Mouse (Mus musculus) neural tube, embryonic 11.5 days (tissue): ENCODE data around the gene Mtor. TPM values are rescaled to one million over a fixed set of nuclear protein-coding genes. Genes with fewer than 3 reads are reported as not detected.

Experiments used
- ATAC-seq: fragments of 200-750 bp; cut with Nextera tagmentation; 2 replicates; pipeline ENCODE4 v1.8.0; 2017; ENCODE audit warnings: moderate number of reproducible peaks, mild to moderate bottlenecking, moderate TSS enrichment, moderate library complexity; ENCODE audit not compliant: insufficient read depth, low FRiP score, low TSS enrichment
- DNase-seq: peaks from one replicate; pipeline ENCODE4 v3.0.0-alpha.2; 2015; ENCODE audit warnings: low spot score
- H3K27ac ChIP-seq: fragments of 300-500 bp; sonication (generic); 2 replicates; pipeline ENCODE4 v1.5.1; 2014; ENCODE audit warnings: low read depth, mild to moderate bottlenecking, low read length
- H3K27me3 ChIP-seq: fragments of 300-500 bp; sonication (generic); 2 replicates; pipeline ENCODE4 v1.6.1; 2014; ENCODE audit warnings: mild to moderate bottlenecking, low read length, mixed read lengths; ENCODE audit not compliant: control insufficient read depth, insufficient read depth
- H3K36me3 ChIP-seq: fragments of 300-500 bp; sonication (generic); 2 replicates; pipeline ENCODE4 v1.6.1; 2014; ENCODE audit warnings: mild to moderate bottlenecking, low read length, moderate library complexity, mixed read lengths; ENCODE audit not compliant: control insufficient read depth, insufficient read depth
- H3K4me1 ChIP-seq: fragments of 300-500 bp; sonication (generic); 2 replicates; pipeline ENCODE4 v1.6.1; 2014; ENCODE audit warnings: low read length, mixed read lengths; ENCODE audit not compliant: control insufficient read depth, insufficient read depth
- H3K4me2 ChIP-seq: fragments of 300-500 bp; sonication (generic); 2 replicates; pipeline ENCODE4 v1.6.1; 2014; ENCODE audit warnings: low read depth, mild to moderate bottlenecking, moderate library complexity
- H3K4me3 ChIP-seq: fragments of 300-500 bp; sonication (generic); 2 replicates; pipeline ENCODE4 v1.5.1; 2014; ENCODE audit warnings: low read depth, low read length
- H3K9ac ChIP-seq: fragments of 300-500 bp; sonication (generic); 2 replicates; pipeline ENCODE4 v1.6.1; 2014; ENCODE audit warnings: mild to moderate bottlenecking, low read length
- H3K9me3 ChIP-seq: fragments of 300-500 bp; sonication (generic); 2 replicates; pipeline ENCODE4 v1.6.1; 2016; ENCODE audit warnings: low read length; ENCODE audit not compliant: control insufficient read depth
- WGBS: fragments of 180-500 bp; shearing (Covaris S2); extraction: QIAGEN DNeasy Blood & Tissue Kit; methylation state at CpG from one replicate; pipeline ENCODE4 v1.1.7; 2014; 5-methylcytosine and 5-hydroxymethylcytosine counted together
- polyA plus RNA-seq: library from polyadenylated mRNA; unstranded; fragments of >200 nt; fragmentation: Nextera tagmentation; extraction: Ambion mirVana; gene quantifications from 2 replicates; pipeline ENCODE4 v1.2.1, GENCODE M21; 2014

Gene Mtor
- polyA plus RNA-seq, 1 experiment from 2014 or later = 34.1 TPM

DNA sequence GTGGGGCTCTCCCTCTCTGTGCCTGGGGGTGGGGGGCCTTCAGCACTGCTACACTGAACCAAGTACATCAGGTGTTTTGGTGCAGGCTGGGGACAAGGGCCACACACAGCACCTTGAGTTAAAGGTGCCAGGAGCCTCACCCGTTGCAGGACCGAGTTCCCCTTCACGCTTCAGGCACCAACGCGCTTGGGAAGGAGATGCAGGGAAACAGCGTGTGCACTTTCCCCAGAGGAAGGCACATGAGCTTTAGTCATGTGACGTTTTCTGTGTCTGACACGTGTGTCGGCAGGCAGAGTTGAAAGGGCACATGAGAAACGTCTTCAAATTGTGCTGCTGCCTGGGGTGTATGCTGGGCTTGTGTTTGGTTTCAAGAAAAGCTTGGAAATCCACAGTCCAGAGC, 20.0 kb downstream of the Mtor start:
- DNase-seq (no peak), ATAC-seq (no peak)
- Histone ChIP-seq H3K9ac (no peak overlapping the region), H3K27ac (no peak overlapping the region), H3K4me2 (no peak overlapping the region), H3K4me3 (no peak overlapping the region), H3K36me3 (peaks cover 42% of the 10 kb centered on the region), H3K9me3 (no peaks in the 10 kb centered on the region), H3K4me1 (peaks cover 7% of the 10 kb centered on the region; the same call in 1 of the 2 replicates), H3K27me3 (no peaks in the 10 kb centered on the region)
- 90% methylated on average over 10 of the region's 10 CpGs for WGBS

DNA sequence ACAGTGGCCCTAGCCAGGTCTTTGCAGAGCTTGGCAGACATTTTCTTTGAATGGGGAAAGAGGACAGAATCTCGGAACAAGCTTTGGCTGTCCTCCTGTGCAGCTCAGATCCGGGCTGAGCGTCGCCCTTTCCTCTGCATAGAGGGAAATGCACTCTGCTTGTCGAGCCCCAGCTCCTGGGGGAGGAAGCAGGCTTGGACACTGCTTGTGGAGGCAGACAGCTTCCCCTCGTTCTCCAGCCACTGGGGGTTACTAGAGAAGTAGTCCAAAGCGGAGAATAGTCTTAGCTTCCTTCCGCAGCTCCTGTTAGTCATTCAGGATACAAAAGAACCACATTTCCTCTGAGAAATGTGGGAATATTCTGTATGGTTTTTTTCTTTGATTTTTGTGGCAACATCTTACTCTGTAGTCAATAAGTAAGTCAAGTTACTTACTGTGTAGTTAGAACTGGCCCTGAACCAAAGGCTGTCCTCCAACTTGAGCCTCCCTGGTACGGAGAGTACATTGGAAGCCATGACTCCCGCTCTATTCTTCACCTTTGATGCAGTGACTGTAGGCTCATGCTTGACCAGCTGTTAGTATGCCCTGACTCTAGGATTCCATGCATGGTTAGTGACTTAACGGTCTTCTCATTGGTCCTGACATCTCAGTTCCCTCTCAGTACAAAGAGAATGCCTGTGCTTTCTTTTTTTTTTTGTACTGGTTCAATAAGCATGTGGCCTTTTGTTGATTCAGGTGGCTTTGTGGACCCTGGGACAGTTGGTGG, 21.3 kb downstream of the Mtor start:
- H3K36me3 ChIP-seq = peaks cover 33% of the 10 kb centered on the region

GRCm38 (mm10) chr4:148471363-148471806, 23.0 kb downstream of the Mtor start:
- 59% methylated on average over 10 of the region's 10 CpGs for WGBS
- Histone ChIP-seq H3K4me1 (peaks cover 7% of the 10 kb centered on the region; the same call in 1 of the 2 replicates), H3K36me3 (peaks cover 29% of the 10 kb centered on the region), H3K27me3 (no peaks in the 10 kb centered on the region), H3K4me2 (no peak overlapping the region), H3K4me3 (no peak overlapping the region), H3K9me3 (no peaks in the 10 kb centered on the region), H3K27ac (no peak overlapping the region), H3K9ac (no peak overlapping the region)
- DNase-seq (no peak), ATAC-seq (no peak)

More for the DNA sequence above, 21.3 kb downstream of the Mtor start:
- ATAC-seq = no peak
- no peak overlapping the region for H3K9ac ChIP-seq
- H3K27ac ChIP-seq = no peak overlapping the region
- H3K9me3 ChIP-seq = no peaks in the 10 kb centered on the region
- no peak for DNase-seq
- no peak overlapping the region for H3K4me2 ChIP-seq
- WGBS = 81% methylated on average over 11 of the region's 11 CpGs
- H3K27me3 ChIP-seq = no peaks in the 10 kb centered on the region
- H3K4me3 ChIP-seq = no peak overlapping the region
- H3K4me1 ChIP-seq = peaks cover 7% of the 10 kb centered on the region; the same call in 1 of the 2 replicates

DNA sequence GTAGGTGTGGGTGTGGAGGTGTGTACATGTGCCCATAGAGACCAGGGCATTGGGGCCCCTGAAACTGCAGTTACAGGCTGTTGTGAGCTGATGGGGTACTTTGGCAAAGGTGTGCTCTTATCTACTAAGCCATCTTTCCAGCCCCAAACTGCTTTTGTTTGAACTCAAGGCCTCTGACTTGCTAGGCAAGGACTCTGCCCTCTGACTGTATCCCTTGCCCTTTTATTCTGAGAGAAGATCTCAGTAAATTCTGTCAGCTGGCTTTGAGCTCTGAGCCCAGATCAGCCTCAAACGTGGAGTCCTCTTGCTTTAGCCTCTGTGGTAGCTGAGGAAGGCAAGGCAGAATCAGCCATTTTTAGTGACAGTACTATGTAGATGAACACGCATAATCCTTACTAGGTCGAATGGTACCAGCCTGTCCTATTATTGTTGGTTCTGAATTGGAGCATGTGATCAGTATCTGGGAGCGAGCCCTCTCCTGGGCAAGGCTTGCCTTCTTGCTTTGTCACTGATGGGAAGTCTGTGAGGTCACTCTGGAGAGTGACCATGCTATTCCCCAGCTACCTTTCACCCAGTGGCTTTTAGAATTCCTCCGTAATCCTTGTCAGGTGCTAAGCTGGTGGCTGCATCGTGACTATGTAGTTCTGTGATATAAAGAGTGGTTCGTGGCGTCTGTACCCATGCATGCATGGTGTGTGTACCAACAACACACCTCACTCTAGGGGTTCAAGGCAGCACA, 24.2 kb downstream of the Mtor start:
- H3K9ac ChIP-seq = no peak overlapping the region
- ATAC-seq (no peak), DNase-seq (no peak)
- H3K36me3 ChIP-seq = peaks cover 26% of the 10 kb centered on the region
- 91% methylated on average over 8 of the region's 8 CpGs for WGBS
- H3K4me2 ChIP-seq = no peak overlapping the region
- H3K4me1 ChIP-seq = peaks cover 7% of the 10 kb centered on the region; the same call in 1 of the 2 replicates
- H3K27ac ChIP-seq = no peak overlapping the region
- H3K4me3 ChIP-seq = no peak overlapping the region
- H3K9me3 ChIP-seq = no peaks in the 10 kb centered on the region
- no peaks in the 10 kb centered on the region for H3K27me3 ChIP-seq

DNA sequence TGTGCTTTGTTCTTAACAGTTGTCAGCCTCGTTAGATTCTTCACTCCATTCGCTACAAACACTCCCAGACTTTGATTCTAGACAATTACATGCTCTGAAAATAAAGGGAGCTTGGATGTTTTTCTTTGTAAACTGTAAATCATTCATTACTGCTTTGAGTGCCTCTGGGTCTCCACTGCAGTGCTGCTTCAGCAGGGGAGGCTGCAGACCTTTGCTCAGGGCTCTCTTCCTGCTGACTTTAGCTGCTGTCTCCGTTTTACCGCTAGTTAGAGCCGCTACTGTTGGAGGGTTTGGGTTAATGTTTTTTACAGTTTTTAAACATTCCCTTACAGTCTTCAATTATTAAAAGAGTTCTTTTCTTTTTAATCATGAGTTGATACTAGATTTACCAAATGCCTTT, 25.1 kb downstream of the Mtor start:
- H3K9me3 ChIP-seq = no peaks in the 10 kb centered on the region
- no peak overlapping the region for H3K27ac ChIP-seq
- ATAC-seq (no peak), DNase-seq (no peak)
- 61% methylated on average over 5 of the region's 5 CpGs for WGBS
- peaks cover 23% of the 10 kb centered on the region for H3K36me3 ChIP-seq
- H3K4me3 ChIP-seq = no peak overlapping the region
- peaks cover 7% of the 10 kb centered on the region; the same call in 1 of the 2 replicates for H3K4me1 ChIP-seq
- H3K9ac ChIP-seq = no peak overlapping the region
- no peak overlapping the region for H3K4me2 ChIP-seq
- H3K27me3 ChIP-seq = no peaks in the 10 kb centered on the region

DNA sequence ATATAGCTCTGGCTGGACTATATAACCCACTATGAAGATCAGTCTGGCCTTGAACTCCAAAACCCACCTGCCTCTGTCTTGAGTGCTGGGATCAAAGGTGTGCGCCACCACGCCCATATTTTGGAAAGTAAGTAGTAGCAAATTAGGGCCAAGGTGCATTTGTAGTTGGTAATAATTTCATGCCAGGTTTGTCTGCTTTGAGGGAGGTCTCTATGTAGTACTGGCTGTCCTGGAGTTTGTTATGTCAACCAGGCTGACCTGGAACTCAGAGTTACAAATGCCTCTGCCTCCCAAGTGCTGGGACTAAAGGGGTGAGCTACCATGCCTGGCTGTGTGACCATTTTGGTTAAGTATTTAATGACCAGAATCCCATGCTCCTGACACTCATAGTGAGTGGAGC, 31.8 kb downstream of the Mtor start:
- Histone ChIP-seq H3K36me3 (peaks cover 13% of the 10 kb centered on the region), H3K4me1 (no peaks in the 10 kb centered on the region), H3K27ac (no peak overlapping the region), H3K4me3 (no peak overlapping the region), H3K27me3 (no peaks in the 10 kb centered on the region), H3K4me2 (no peak overlapping the region), H3K9me3 (no peaks in the 10 kb centered on the region), H3K9ac (no peak overlapping the region)
- DNase-seq (no peak), ATAC-seq (no peak)
- 89% methylated on average over 2 of the region's 2 CpGs for WGBS

DNA sequence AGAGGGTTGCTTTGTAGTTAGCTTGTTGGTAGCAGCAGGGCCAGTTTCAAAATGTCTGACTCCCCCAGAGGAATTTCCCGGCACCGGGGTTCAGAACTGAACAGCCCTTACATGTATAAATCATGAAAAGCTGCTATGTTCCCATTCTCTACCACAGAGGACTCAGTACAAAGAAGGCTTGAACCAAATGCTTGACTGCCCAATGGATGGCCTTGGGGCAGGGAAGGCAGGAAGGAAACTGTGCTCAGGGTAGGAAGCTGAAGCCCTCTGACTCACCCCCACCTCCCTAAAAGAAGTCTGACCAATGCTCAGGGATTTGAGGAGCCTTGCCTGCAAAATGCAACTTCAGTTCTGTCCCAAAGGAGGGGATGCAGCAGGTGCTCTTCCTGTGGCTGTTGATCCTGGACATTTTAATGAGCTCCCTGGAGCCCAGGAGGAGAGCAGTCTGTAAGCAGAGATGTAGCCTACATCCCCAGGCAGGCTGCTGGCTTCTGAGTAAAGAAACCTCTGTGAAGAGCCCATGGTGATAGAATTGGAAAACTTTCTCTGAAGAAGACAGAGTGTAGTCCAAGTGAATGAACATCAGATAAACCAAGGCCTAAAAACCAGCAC, 33.3 kb downstream of the Mtor start:
- H3K4me3 ChIP-seq = no peak overlapping the region
- peaks cover 15% of the 10 kb centered on the region for H3K36me3 ChIP-seq
- no peak for ATAC-seq
- H3K9ac ChIP-seq = no peak overlapping the region
- H3K9me3 ChIP-seq = no peaks in the 10 kb centered on the region
- no peak for DNase-seq
- 87% methylated on average over 2 of the region's 2 CpGs for WGBS
- H3K4me1 ChIP-seq = no peaks in the 10 kb centered on the region
- no peak overlapping the region for H3K4me2 ChIP-seq
- no peaks in the 10 kb centered on the region for H3K27me3 ChIP-seq
- H3K27ac ChIP-seq = no peak overlapping the region

DNA sequence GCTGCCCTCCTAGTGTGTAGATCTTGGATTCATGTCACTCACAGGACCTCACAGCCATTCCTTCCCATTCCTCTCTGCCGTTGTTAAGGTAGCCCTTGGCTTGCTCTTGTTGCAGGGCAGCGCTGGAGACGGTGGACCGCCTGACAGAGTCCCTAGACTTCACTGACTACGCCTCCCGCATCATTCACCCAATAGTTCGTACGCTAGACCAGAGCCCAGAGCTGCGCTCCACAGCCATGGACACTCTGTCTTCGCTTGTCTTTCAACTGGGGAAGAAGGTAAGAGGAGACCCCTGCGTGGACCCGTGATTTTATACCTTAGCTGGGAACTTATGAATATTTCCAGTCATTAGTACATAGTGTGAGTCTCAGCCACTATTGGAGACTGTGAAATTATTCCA, 36.1 kb downstream of the Mtor start:
- Histone ChIP-seq H3K27ac (no peak overlapping the region), H3K36me3 (peaks cover 24% of the 10 kb centered on the region), H3K4me1 (no peaks in the 10 kb centered on the region), H3K4me2 (no peak overlapping the region), H3K9me3 (no peaks in the 10 kb centered on the region), H3K27me3 (no peaks in the 10 kb centered on the region), H3K9ac (no peak overlapping the region), H3K4me3 (no peak overlapping the region)
- 96% methylated on average over 12 of the region's 12 CpGs for WGBS
- ATAC-seq = no peak
- no peak for DNase-seq
